Mouse (Mus musculus) forelimb bud, embryonic 11.5 days (tissue): Measurements from ENCODE around the gene Brpf1.

Experiments
- DNase-seq: peaks from one replicate; pipeline ENCODE4 v3.0.0-alpha.2; 2012; ENCODE audit warnings: low read depth, low spot score

Gene Brpf1

GRCm38 (mm10) chr6:113352820-113353219 is 45.9 kb downstream of the Brpf1 start:
- no peak for DNase-seq

- DNase-seq = no peak
Measured at GRCm38 (mm10) chr6:113353696-113354095, 46.8 kb downstream of the Brpf1 start.

- no peak for DNase-seq
Measured at GRCm38 (mm10) chr6:113361476-113361875, 54.5 kb downstream of the Brpf1 start.

- DNase-seq = no peak
Measured at GRCm38 (mm10) chr6:113362241-113362640, 55.3 kb downstream of the Brpf1 start.

GRCm38 (mm10) chr6:113364518-113365135 is 57.7 kb downstream of the Brpf1 start:
- no peak for DNase-seq

- no peak for DNase-seq
Measured at GRCm38 (mm10) chr6:113366639-113367038, 59.7 kb downstream of the Brpf1 start.

GRCm38 (mm10) chr6:113367574-113367973 is 60.6 kb downstream of the Brpf1 start:
- DNase-seq = no peak

GRCm38 (mm10) chr6:113368124-113368523 is 61.2 kb downstream of the Brpf1 start:
- DNase-seq = no peak

GRCm38 (mm10) chr6:113368577-113368976 is 61.6 kb downstream of the Brpf1 start:
- no peak for DNase-seq

GRCm38 (mm10) chr6:113370194-113370929 is 63.4 kb downstream of the Brpf1 start:
- no peak for DNase-seq

GRCm38 (mm10) chr6:113373491-113373890 is 66.6 kb downstream of the Brpf1 start:
- no peak for DNase-seq
